Mouse (Mus musculus): ENCODE measurements around the gene Rpl7a.

The Rpl7a gene

DNA sequence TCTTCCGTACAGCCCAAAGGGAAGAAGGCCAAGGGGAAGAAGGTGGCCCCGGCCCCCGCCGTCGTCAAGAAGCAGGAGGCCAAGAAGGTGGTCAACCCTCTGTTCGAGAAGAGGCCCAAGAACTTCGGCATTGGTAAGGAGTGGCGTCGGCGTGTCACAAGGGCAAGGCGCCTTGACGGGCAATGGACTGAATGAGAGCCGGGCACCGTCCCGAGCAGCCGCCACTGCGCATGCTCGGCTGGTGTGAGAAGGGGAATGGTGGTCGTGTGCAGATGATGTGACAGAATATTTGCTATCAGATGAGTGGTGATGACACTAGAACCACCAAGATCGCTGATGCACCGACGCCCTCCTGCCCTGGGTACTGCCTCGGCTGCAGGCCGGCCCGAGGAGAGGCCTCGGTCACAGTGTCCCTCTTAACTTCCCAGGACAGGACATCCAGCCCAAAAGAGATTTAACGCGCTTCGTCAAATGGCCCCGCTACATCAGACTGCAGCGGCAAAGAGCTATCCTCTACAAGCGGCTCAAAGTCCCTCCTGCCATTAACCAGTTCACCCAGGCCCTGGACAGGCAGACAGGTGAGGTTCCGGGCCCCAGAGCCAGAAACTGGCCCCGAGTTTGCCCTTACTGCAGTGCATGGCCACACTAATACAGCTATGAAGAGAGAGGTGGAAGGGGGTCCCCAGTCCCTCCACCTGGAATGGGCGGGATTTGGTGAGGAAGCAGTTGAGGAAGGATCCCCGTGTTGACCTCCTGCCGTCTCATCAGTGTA is 616 bp downstream of the Rpl7a start:
- no peak for TF ChIP-seq GATA4 (IDR thresholded peaks at IDR 0.05; ENCODE audit: insufficient replicate concordance, low read length)

DNA sequence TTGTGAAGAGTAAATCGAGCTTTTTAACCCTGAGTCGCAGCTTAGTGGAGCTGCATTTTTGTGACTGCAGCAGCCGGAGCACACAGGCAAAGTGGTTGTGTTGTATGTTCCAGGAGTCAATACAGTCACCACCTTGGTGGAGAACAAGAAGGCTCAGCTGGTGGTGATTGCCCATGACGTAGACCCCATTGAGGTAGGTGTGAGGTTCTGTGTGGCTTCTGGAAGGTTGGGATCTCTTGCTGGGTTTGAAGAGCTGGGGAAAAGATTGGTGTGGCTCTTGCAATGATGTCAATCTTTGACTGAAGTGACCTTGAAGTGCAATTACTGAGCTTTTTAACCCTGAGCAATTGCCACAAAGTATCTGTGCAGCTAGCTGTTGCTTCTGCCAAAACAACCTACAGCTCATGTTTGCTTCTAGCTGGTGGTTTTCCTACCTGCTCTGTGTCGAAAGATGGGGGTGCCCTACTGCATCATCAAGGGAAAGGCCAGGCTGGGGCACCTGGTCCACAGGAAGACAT is 1.7 kb downstream of the Rpl7a start:
- TF ChIP-seq GATA4 (IDR thresholded peaks at IDR 0.05; ENCODE audit: insufficient replicate concordance, low read length): no peak

GRCm38 (mm10) chr2:26913416-26914147 is 3.0 kb downstream of the Rpl7a start:
- no peak for TF ChIP-seq GATA4 (IDR thresholded peaks at IDR 0.05; ENCODE audit: insufficient replicate concordance, low read length)

GRCm38 (mm10) chr2:26914148-26914941 is 3.8 kb downstream of the Rpl7a start:
- no peak for TF ChIP-seq GATA4 (IDR thresholded peaks at IDR 0.05; ENCODE audit: insufficient replicate concordance, low read length)

GRCm38 (mm10) chr2:26915927-26916728 is 5.6 kb downstream of the Rpl7a start, which contains the start of the genes Surf2 and Surf1:
Surf2 (plus strand) TSS chr2:26916367.
Surf1 (minus strand) TSS chr2:26916530.
- no peak for TF ChIP-seq GATA4 (IDR thresholded peaks at IDR 0.05; ENCODE audit: insufficient replicate concordance, low read length)

- TF ChIP-seq GATA4 (IDR thresholded peaks at IDR 0.05; ENCODE audit: insufficient replicate concordance, low read length): no peak
Measured at GRCm38 (mm10) chr2:26916738-26917137, 6.2 kb downstream of the Rpl7a start.

- no peak for TF ChIP-seq GATA4 (IDR thresholded peaks at IDR 0.05; ENCODE audit: insufficient replicate concordance, low read length)
Measured at GRCm38 (mm10) chr2:26919684-26920083, 9.1 kb downstream of the Rpl7a start.

- no peak for TF ChIP-seq GATA4 (IDR thresholded peaks at IDR 0.05; ENCODE audit: insufficient replicate concordance, low read length)
Measured at GRCm38 (mm10) chr2:26920190-26920855, 9.8 kb downstream of the Rpl7a start.

- no peak for TF ChIP-seq GATA4 (IDR thresholded peaks at IDR 0.05; ENCODE audit: insufficient replicate concordance, low read length)
Measured at GRCm38 (mm10) chr2:26921784-26922183, 11.2 kb downstream of the Rpl7a start.

- no peak for TF ChIP-seq GATA4 (IDR thresholded peaks at IDR 0.05; ENCODE audit: insufficient replicate concordance, low read length)
Measured at GRCm38 (mm10) chr2:26927745-26928476, 17.3 kb downstream of the Rpl7a start.

DNA sequence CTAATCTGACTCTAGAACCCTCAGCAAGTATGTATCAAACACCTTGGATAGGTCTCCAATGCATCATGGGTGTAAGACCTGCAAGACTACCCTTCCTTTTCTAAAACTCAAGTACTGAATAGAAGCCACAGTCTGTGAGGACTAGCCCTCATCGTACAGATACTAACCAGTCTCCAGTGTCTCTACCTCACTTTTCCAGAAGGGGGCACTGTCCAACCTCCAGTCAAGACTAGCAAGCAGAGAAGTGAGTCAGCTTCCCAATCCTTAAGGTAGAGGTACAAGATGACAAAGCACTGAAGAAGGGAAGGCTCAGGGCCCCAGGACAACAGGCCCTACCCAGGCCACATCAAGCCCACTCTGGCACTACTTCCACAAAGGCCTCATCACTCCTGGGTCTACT is 19.8 kb downstream of the Rpl7a start:
- TF ChIP-seq GATA4 (IDR thresholded peaks at IDR 0.05; ENCODE audit: insufficient replicate concordance, low read length): no peak

- TF ChIP-seq GATA4 (IDR thresholded peaks at IDR 0.05; ENCODE audit: insufficient replicate concordance, low read length): no peak
Measured at GRCm38 (mm10) chr2:26932473-26933303, 22.1 kb downstream of the Rpl7a start.

Measured in liver, adult (tissue).